Mouse (Mus musculus): ENCODE data around the gene Sik3.

Gene Sik3

GRCm38 (mm10) chr9:46198461-46198860 lies 185.8 kb downstream of the Sik3 start:
- no peak for DNase-seq

- DNase-seq, result no peak
Observed at GRCm38 (mm10) chr9:46198936-46199335, 186.3 kb downstream of the Sik3 start.

- no peak for DNase-seq
Observed at GRCm38 (mm10) chr9:46199609-46200008, 187.0 kb downstream of the Sik3 start.

- DNase-seq, result peak; percentile 71
Observed at GRCm38 (mm10) chr9:46206834-46207500, 194.3 kb downstream of the Sik3 start.

- DNase-seq, result no peak
Observed at GRCm38 (mm10) chr9:46207501-46207869, 194.9 kb downstream of the Sik3 start.

- no peak for DNase-seq
Observed at GRCm38 (mm10) chr9:46208401-46208974, 195.9 kb downstream of the Sik3 start.

- DNase-seq, result no peak
Observed at GRCm38 (mm10) chr9:46210473-46210872, 197.9 kb downstream of the Sik3 start.

- DNase-seq, result no peak
Observed at GRCm38 (mm10) chr9:46214276-46214675, 201.7 kb downstream of the Sik3 start.

GRCm38 (mm10) chr9:46214946-46215337 lies 202.3 kb downstream of the Sik3 start:
- no peak for DNase-seq

- no peak for DNase-seq
Observed at GRCm38 (mm10) chr9:46215338-46216322, 203.0 kb downstream of the Sik3 start.

- no peak for DNase-seq
Observed at GRCm38 (mm10) chr9:46216744-46217470, 204.3 kb downstream of the Sik3 start.

- no peak for DNase-seq
Observed at GRCm38 (mm10) chr9:46218176-46218575, 205.6 kb downstream of the Sik3 start.

GRCm38 (mm10) chr9:46223090-46223489 lies 210.5 kb downstream of the Sik3 start:
- DNase-seq, result no peak

GRCm38 (mm10) chr9:46224101-46224500 lies 211.5 kb downstream of the Sik3 start:
- no peak for DNase-seq

GRCm38 (mm10) chr9:46224945-46225660 lies 212.5 kb downstream of the Sik3 start:
- DNase-seq, result peak; percentile 49

- DNase-seq, result no peak
Observed at GRCm38 (mm10) chr9:46227064-46227614, 214.5 kb downstream of the Sik3 start.

GRCm38 (mm10) chr9:46228491-46228890 lies 215.9 kb downstream of the Sik3 start, which contains the start of gene Apoa1:
Apoa1 (plus strand) TSS chr9:46228580.
- no peak for DNase-seq

- peak; percentile 89 for DNase-seq
Observed at GRCm38 (mm10) chr9:46229573-46230449, 217.2 kb downstream of the Sik3 start.

- DNase-seq, result no peak
Observed at GRCm38 (mm10) chr9:46230450-46230975, 217.9 kb downstream of the Sik3 start.

GRCm38 (mm10) chr9:46235196-46235595 lies 222.6 kb downstream of the Sik3 start:
- DNase-seq, result peak; percentile 61

- DNase-seq, result no peak
Observed at GRCm38 (mm10) chr9:46235596-46235648, 222.8 kb downstream of the Sik3 start, which contains the start of gene Apoc3. Apoc3 (minus strand) TSS chr9:46235636.

Measured in kidney, adult 18-20 months (tissue).